Mouse (Mus musculus): Measurements from ENCODE around the gene Tmem136. TPM values are rescaled to one million over a fixed set of nuclear protein-coding genes. Genes with fewer than 3 reads are reported as not detected.
"Not testable (repeated sequence)": the region's sequence is repeated elsewhere in the genome, so short reads cannot be mapped to it uniquely, and the experiment has no call there.

Tmem136 gene
- total and polyA plus RNA-seq, 2 experiments from 2014 or later: 8.4 to 11.6 TPM

GRCm38 (mm10) chr9:43122379-43122778 is 6.0 kb upstream of the Tmem136 start:
- Histone ChIP-seq H3K9ac (replicated peaks; ENCODE audit: low read length) (no peak overlapping the region), H3K36me3 (ENCODE audit: insufficient read depth, low read length) (no peaks in the 10 kb centered on the region), H3K4me1 (ENCODE audit: insufficient read depth, low read length) (0 out of 2 replicates have a peak, but pooled peaks cover 3% of the 10 kb centered on the region), H3K4me3 (ENCODE audit: low read length) (no peak overlapping the region), H3K4me2 (ENCODE audit: low read depth, low read length) (no peak overlapping the region), H3K27ac (no peak overlapping the region), H3K27me3 (ENCODE audit: insufficient read depth, low read length) (no peaks in the 10 kb centered on the region), H3K9me3 (ENCODE audit: low read length) (no peaks in the 10 kb centered on the region)
- DNase-seq (ENCODE audit: low spot score) (no peak), ATAC-seq (no peak)
- WGBS: 32% methylated on average over 1 of the region's 1 CpGs
- TF ChIP-seq CTCF (IDR thresholded peaks at IDR 0.05; ENCODE audit: low read depth): peak; percentile 22; the same call in 1 of the 2 replicates

- not testable (repeated sequence) for DNase-seq (ENCODE audit: low spot score); H3K4me2 ChIP-seq (ENCODE audit: low read depth, low read length); H3K27ac ChIP-seq; H3K9ac ChIP-seq (replicated peaks; ENCODE audit: low read length); H3K9me3 ChIP-seq (ENCODE audit: low read length); H3K4me3 ChIP-seq (ENCODE audit: low read length); H3K4me1 ChIP-seq (ENCODE audit: insufficient read depth, low read length); ATAC-seq; H3K27me3 ChIP-seq (ENCODE audit: insufficient read depth, low read length); H3K36me3 ChIP-seq (ENCODE audit: insufficient read depth, low read length)
- 91% methylated on average over 2 of the region's 2 CpGs for WGBS
Measured at GRCm38 (mm10) chr9:43121948-43122347, 5.6 kb upstream of the Tmem136 start.

GRCm38 (mm10) chr9:43116997-43117336 is 597 bp upstream of the Tmem136 start:
- no peak for ATAC-seq
- no peaks in the 10 kb centered on the region for H3K36me3 ChIP-seq (ENCODE audit: insufficient read depth, low read length)
- 89% methylated on average over 6 of the region's 6 CpGs for WGBS
- H3K4me1 ChIP-seq (ENCODE audit: insufficient read depth, low read length): peaks cover 6% of the 10 kb centered on the region
- TF ChIP-seq CTCF (IDR thresholded peaks at IDR 0.05; ENCODE audit: low read depth): no peak
- no peak overlapping the region; the same call in 1 of the 2 replicates for H3K9ac ChIP-seq (replicated peaks; ENCODE audit: low read length)
- no peaks in the 10 kb centered on the region for H3K9me3 ChIP-seq (ENCODE audit: low read length)
- H3K27me3 ChIP-seq (ENCODE audit: insufficient read depth, low read length): no peaks in the 10 kb centered on the region
- peak overlapping the region; percentile 83; the same call in 1 of the 2 replicates for H3K4me3 ChIP-seq (ENCODE audit: low read length)
- DNase-seq (ENCODE audit: low spot score): no peak
- peak overlapping the region; percentile 82; the same call in 1 of the 2 replicates for H3K27ac ChIP-seq
- H3K4me2 ChIP-seq (ENCODE audit: low read depth, low read length): peak overlapping the region; percentile 73

GRCm38 (mm10) chr9:43115431-43116133 is 788 bp downstream of the Tmem136 start:
- Histone ChIP-seq H3K4me2 (ENCODE audit: low read depth, low read length) (peak overlapping the region; percentile 73), H3K27me3 (ENCODE audit: insufficient read depth, low read length) (no peaks in the 10 kb centered on the region), H3K4me1 (ENCODE audit: insufficient read depth, low read length) (peaks cover 6% of the 10 kb centered on the region), H3K9ac (replicated peaks; ENCODE audit: low read length) (peak overlapping the region; percentile 92), H3K27ac (peak overlapping the region; percentile 82), H3K36me3 (ENCODE audit: insufficient read depth, low read length) (peaks cover 11% of the 10 kb centered on the region), H3K4me3 (ENCODE audit: low read length) (peak overlapping the region; percentile 83), H3K9me3 (ENCODE audit: low read length) (no peaks in the 10 kb centered on the region)
- DNase-seq (ENCODE audit: low spot score): no peak
- no peak for TF ChIP-seq CTCF (IDR thresholded peaks at IDR 0.05; ENCODE audit: low read depth)
- WGBS: 13% methylated on average over 12 of the region's 12 CpGs
- ATAC-seq: no peak

GRCm38 (mm10) chr9:43114833-43115232 is 1.5 kb downstream of the Tmem136 start:
- H3K4me2 ChIP-seq (ENCODE audit: low read depth, low read length): peak overlapping the region; percentile 73

GRCm38 (mm10) chr9:43110286-43110980 is 5.9 kb downstream of the Tmem136 start:
- ATAC-seq (no peak), DNase-seq (ENCODE audit: low spot score) (no peak)
- 77% methylated on average over 8 of the region's 8 CpGs for WGBS
- Histone ChIP-seq H3K4me1 (ENCODE audit: insufficient read depth, low read length) (peaks cover 6% of the 10 kb centered on the region), H3K27ac (no peak overlapping the region), H3K4me2 (ENCODE audit: low read depth, low read length) (no peak overlapping the region), H3K27me3 (ENCODE audit: insufficient read depth, low read length) (no peaks in the 10 kb centered on the region), H3K9ac (replicated peaks; ENCODE audit: low read length) (no peak overlapping the region), H3K36me3 (ENCODE audit: insufficient read depth, low read length) (peaks cover 11% of the 10 kb centered on the region), H3K9me3 (ENCODE audit: low read length) (no peaks in the 10 kb centered on the region), H3K4me3 (ENCODE audit: low read length) (no peak overlapping the region)
- no peak for TF ChIP-seq CTCF (IDR thresholded peaks at IDR 0.05; ENCODE audit: low read depth)

More at GRCm38 (mm10) chr9:43114833-43115232, 1.5 kb downstream of the Tmem136 start:
- H3K4me1 ChIP-seq (ENCODE audit: insufficient read depth, low read length): peaks cover 6% of the 10 kb centered on the region
- H3K9me3 ChIP-seq (ENCODE audit: low read length): no peaks in the 10 kb centered on the region
- TF ChIP-seq CTCF (IDR thresholded peaks at IDR 0.05; ENCODE audit: low read depth): no peak
- no peak overlapping the region for H3K4me3 ChIP-seq (ENCODE audit: low read length)
- H3K27me3 ChIP-seq (ENCODE audit: insufficient read depth, low read length): no peaks in the 10 kb centered on the region
- no peak overlapping the region for H3K9ac ChIP-seq (replicated peaks; ENCODE audit: low read length)
- peaks cover 11% of the 10 kb centered on the region for H3K36me3 ChIP-seq (ENCODE audit: insufficient read depth, low read length)
- no peak overlapping the region for H3K27ac ChIP-seq
- ATAC-seq: no peak
- no peak for DNase-seq (ENCODE audit: low spot score)
- 95% methylated on average over 4 of the region's 4 CpGs for WGBS

- H3K9me3 ChIP-seq (ENCODE audit: low read length): no peaks in the 10 kb centered on the region
- H3K27ac ChIP-seq: no peak overlapping the region
- no peak overlapping the region for H3K4me3 ChIP-seq (ENCODE audit: low read length)
- no peak for ATAC-seq
- no peak overlapping the region for H3K4me2 ChIP-seq (ENCODE audit: low read depth, low read length)
- TF ChIP-seq CTCF (IDR thresholded peaks at IDR 0.05; ENCODE audit: low read depth): no peak
- WGBS: 87% methylated on average over 7 of the region's 7 CpGs
- H3K4me1 ChIP-seq (ENCODE audit: insufficient read depth, low read length): no peaks in the 10 kb centered on the region
- no peaks in the 10 kb centered on the region for H3K27me3 ChIP-seq (ENCODE audit: insufficient read depth, low read length)
- DNase-seq (ENCODE audit: low spot score): no peak
- peaks cover 11% of the 10 kb centered on the region for H3K36me3 ChIP-seq (ENCODE audit: insufficient read depth, low read length)
- no peak overlapping the region for H3K9ac ChIP-seq (replicated peaks; ENCODE audit: low read length)
Measured at GRCm38 (mm10) chr9:43109125-43109524, 7.2 kb downstream of the Tmem136 start.
